Mouse (Mus musculus): Measurements from ENCODE around the gene Sbpl. TPM values are rescaled to one million over a fixed set of nuclear protein-coding genes. Genes with fewer than 3 reads are reported as not detected.

The Sbpl gene
- not detected in 2 replicates for polyA plus RNA-seq (2014; fragmentation: Nextera tagmentation; extraction: Ambion mirVana)

- H3K4me1 ChIP-seq (ENCODE audit: insufficient read depth): no peaks in the 10 kb centered on the region
- DNase-seq (no peak), ATAC-seq (ENCODE audit: insufficient read depth) (no peak)
- H3K36me3 ChIP-seq (ENCODE audit: insufficient read depth): no peaks in the 10 kb centered on the region
- no peak within 1 kb of the TSS for H3K4me2 ChIP-seq
- H3K9me3 ChIP-seq (ENCODE audit: low read depth, low read length): no peaks in the 10 kb centered on the region
- H3K9ac ChIP-seq: no peak within 1 kb of the TSS
- no peaks in the 10 kb centered on the region for H3K27me3 ChIP-seq (ENCODE audit: insufficient read depth, low read length)
- WGBS: 74% methylated on average over 5 of the region's 5 CpGs
- no peak for TF ChIP-seq CTCF (IDR thresholded peaks at IDR 0.05; ENCODE audit: low read depth)
- H3K27ac ChIP-seq (ENCODE audit: low read depth): no peak within 1 kb of the TSS
- H3K4me3 ChIP-seq (ENCODE audit: low read depth, low read length): no peak within 1 kb of the TSS
These were observed at the start of gene Sbpl for GRCm38 (mm10) chr17:23955174-23955573. Gene Sbpl (minus strand): TSS chr17:23955274.

GRCm38 (mm10) chr17:24004071-24004665 is 49.1 kb upstream of the Sbpl start:
- ATAC-seq (ENCODE audit: insufficient read depth) (no peak), DNase-seq (no peak)
- Histone ChIP-seq H3K4me3 (ENCODE audit: low read depth, low read length) (no peak overlapping the region), H3K4me1 (ENCODE audit: insufficient read depth) (0 out of 2 replicates have a peak, but pooled peaks cover 3% of the 10 kb centered on the region), H3K9me3 (ENCODE audit: low read depth, low read length) (no peaks in the 10 kb centered on the region), H3K27ac (ENCODE audit: low read depth) (no peak overlapping the region), H3K4me2 (no peak overlapping the region), H3K9ac (no peak overlapping the region), H3K36me3 (ENCODE audit: insufficient read depth) (no peaks in the 10 kb centered on the region), H3K27me3 (ENCODE audit: insufficient read depth, low read length) (no peaks in the 10 kb centered on the region)
- 91% methylated on average over 14 of the region's 14 CpGs for WGBS
- TF ChIP-seq CTCF (IDR thresholded peaks at IDR 0.05; ENCODE audit: low read depth): no peak

GRCm38 (mm10) chr17:24000404-24000803 is 45.3 kb upstream of the Sbpl start:
- no peaks in the 10 kb centered on the region for H3K36me3 ChIP-seq (ENCODE audit: insufficient read depth)
- no peak overlapping the region for H3K4me2 ChIP-seq
- peak; percentile 39; the same call in 1 of the 2 replicates for ATAC-seq (ENCODE audit: insufficient read depth)
- TF ChIP-seq CTCF (IDR thresholded peaks at IDR 0.05; ENCODE audit: low read depth): no peak
- 0 out of 2 replicates have a peak, but pooled peaks cover 3% of the 10 kb centered on the region for H3K4me1 ChIP-seq (ENCODE audit: insufficient read depth)
- no peaks in the 10 kb centered on the region for H3K27me3 ChIP-seq (ENCODE audit: insufficient read depth, low read length)
- H3K9ac ChIP-seq: no peak overlapping the region
- WGBS: 26% methylated on average over 5 of the region's 5 CpGs
- peak; percentile 47 for DNase-seq
- H3K9me3 ChIP-seq (ENCODE audit: low read depth, low read length): no peaks in the 10 kb centered on the region
- H3K27ac ChIP-seq (ENCODE audit: low read depth): no peak overlapping the region
- H3K4me3 ChIP-seq (ENCODE audit: low read depth, low read length): no peak overlapping the region

- ATAC-seq (ENCODE audit: insufficient read depth) (no peak), DNase-seq (no peak)
- no peaks in the 10 kb centered on the region for H3K9me3 ChIP-seq (ENCODE audit: low read depth, low read length)
- no peak overlapping the region for H3K4me3 ChIP-seq (ENCODE audit: low read depth, low read length)
- no peaks in the 10 kb centered on the region for H3K36me3 ChIP-seq (ENCODE audit: insufficient read depth)
- peak overlapping the region; percentile 42; the same call in 1 of the 2 replicates for H3K27ac ChIP-seq (ENCODE audit: low read depth)
- peaks cover 8% of the 10 kb centered on the region; the same call in 1 of the 2 replicates for H3K4me1 ChIP-seq (ENCODE audit: insufficient read depth)
- H3K27me3 ChIP-seq (ENCODE audit: insufficient read depth, low read length): no peaks in the 10 kb centered on the region
- H3K4me2 ChIP-seq: peak overlapping the region; percentile 37; the same call in 1 of the 2 replicates
- H3K9ac ChIP-seq: no peak overlapping the region
- no peak for TF ChIP-seq CTCF (IDR thresholded peaks at IDR 0.05; ENCODE audit: low read depth)
- 53% methylated on average over 6 of the region's 6 CpGs for WGBS
These were observed 43.3 kb upstream of the Sbpl start for GRCm38 (mm10) chr17:23998383-23998782.

- 45% methylated on average over 2 of the region's 2 CpGs for WGBS
- peak; percentile 51 for DNase-seq
- Histone ChIP-seq H3K4me1 (ENCODE audit: insufficient read depth) (peaks cover 8% of the 10 kb centered on the region; the same call in 1 of the 2 replicates), H3K4me2 (peak within 1 kb of the TSS; percentile 37), H3K9ac (no peak within 1 kb of the TSS), H3K27ac (ENCODE audit: low read depth) (peak within 1 kb of the TSS; percentile 42; the same call in 1 of the 2 replicates), H3K27me3 (ENCODE audit: insufficient read depth, low read length) (no peaks in the 10 kb centered on the region), H3K36me3 (ENCODE audit: insufficient read depth) (no peaks in the 10 kb centered on the region), H3K9me3 (ENCODE audit: low read depth, low read length) (no peaks in the 10 kb centered on the region), H3K4me3 (ENCODE audit: low read depth, low read length) (peak within 1 kb of the TSS; percentile 9; the same call in 1 of the 2 replicates)
- ATAC-seq (ENCODE audit: insufficient read depth): peak; percentile 68; the same call in 1 of the 2 replicates
- no peak for TF ChIP-seq CTCF (IDR thresholded peaks at IDR 0.05; ENCODE audit: low read depth)
These were observed 42.8 kb upstream of the Sbpl start, which contains the start of gene Prss22 for GRCm38 (mm10) chr17:23997901-23998300. Gene Prss22 (minus strand): TSS chr17:23998100.

- TF ChIP-seq CTCF (IDR thresholded peaks at IDR 0.05; ENCODE audit: low read depth): 0 out of 2 replicates have a peak, but pooled peaks have one; percentile 25
- Histone ChIP-seq H3K4me3 (ENCODE audit: low read depth, low read length) (no peak overlapping the region), H3K36me3 (ENCODE audit: insufficient read depth) (no peaks in the 10 kb centered on the region), H3K9ac (no peak overlapping the region), H3K27ac (ENCODE audit: low read depth) (no peak overlapping the region), H3K27me3 (ENCODE audit: insufficient read depth, low read length) (no peaks in the 10 kb centered on the region), H3K4me1 (ENCODE audit: insufficient read depth) (peaks cover 7% of the 10 kb centered on the region; the same call in 1 of the 2 replicates), H3K4me2 (no peak overlapping the region), H3K9me3 (ENCODE audit: low read depth, low read length) (no peaks in the 10 kb centered on the region)
- 42% methylated on average over 1 of the region's 1 CpGs for WGBS
- DNase-seq (no peak), ATAC-seq (ENCODE audit: insufficient read depth) (no peak)
These were observed 40.3 kb upstream of the Sbpl start for GRCm38 (mm10) chr17:23995421-23995820.

GRCm38 (mm10) chr17:23994667-23995066 is 39.6 kb upstream of the Sbpl start:
- no peaks in the 10 kb centered on the region for H3K36me3 ChIP-seq (ENCODE audit: insufficient read depth)
- no peaks in the 10 kb centered on the region for H3K27me3 ChIP-seq (ENCODE audit: insufficient read depth, low read length)
- H3K4me1 ChIP-seq (ENCODE audit: insufficient read depth): peaks cover 5% of the 10 kb centered on the region; the same call in 1 of the 2 replicates
- no peak overlapping the region for H3K9ac ChIP-seq
- no peak overlapping the region for H3K4me3 ChIP-seq (ENCODE audit: low read depth, low read length)
- no peak for TF ChIP-seq CTCF (IDR thresholded peaks at IDR 0.05; ENCODE audit: low read depth)
- H3K4me2 ChIP-seq: no peak overlapping the region
- no peak overlapping the region for H3K27ac ChIP-seq (ENCODE audit: low read depth)
- DNase-seq (no peak), ATAC-seq (ENCODE audit: insufficient read depth) (no peak)
- WGBS: 67% methylated on average over 7 of the region's 7 CpGs
- H3K9me3 ChIP-seq (ENCODE audit: low read depth, low read length): no peaks in the 10 kb centered on the region
